Mouse (Mus musculus): ENCODE data around the gene Gm17482. TPM values are rescaled to one million over a fixed set of nuclear protein-coding genes. Genes with fewer than 3 reads are reported as not detected.

Gm17482 gene
- polyA plus RNA-seq, 1 experiment from 2014 or later: not detected

DNA sequence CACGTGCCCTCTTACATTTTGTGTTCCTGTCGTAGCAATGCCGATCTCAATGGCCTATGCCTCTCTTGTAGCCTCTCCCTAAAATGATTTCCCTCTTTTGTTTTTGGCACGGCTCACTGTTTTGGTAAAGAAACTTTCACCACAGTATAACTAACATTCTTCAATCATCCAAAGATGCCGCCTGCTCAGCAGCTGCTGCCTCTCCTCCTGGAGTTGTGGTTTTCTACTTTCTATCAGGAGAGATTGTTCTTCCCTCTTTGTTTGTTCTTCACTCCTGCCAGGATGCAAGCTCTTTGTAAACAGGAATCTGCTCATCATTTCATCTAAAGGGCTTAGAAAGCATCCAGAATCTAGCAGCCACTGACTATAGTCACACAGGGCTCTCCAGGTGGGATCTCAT, 39.6 kb downstream of the Gm17482 start:
- H3K4me3 ChIP-seq (ENCODE audit: low read depth, low read length): no peak overlapping the region
- H3K27ac ChIP-seq (ENCODE audit: low read length): no peak overlapping the region
- H3K9ac ChIP-seq (ENCODE audit: low read depth, low read length): no peak overlapping the region
- no peaks in the 10 kb centered on the region for H3K4me1 ChIP-seq (ENCODE audit: control insufficient read depth, low read depth, low read length)
- no peaks in the 10 kb centered on the region for H3K9me3 ChIP-seq (replicated peaks; ENCODE audit: control insufficient read depth, low read length)
- no peak overlapping the region for H3K4me2 ChIP-seq (ENCODE audit: low read depth, low read length)
- H3K36me3 ChIP-seq (ENCODE audit: control insufficient read depth, insufficient read depth): no peaks in the 10 kb centered on the region
- H3K27me3 ChIP-seq (ENCODE audit: control insufficient read depth, insufficient read depth, low read depth, low read length): no peaks in the 10 kb centered on the region
- WGBS (ENCODE audit: insufficient replicate concordance): 58% methylated on average over 5 of the region's 5 CpGs
- ATAC-seq (ENCODE audit: low read depth): no peak

GRCm38 (mm10) chr6:115267916-115268315, 40.8 kb downstream of the Gm17482 start:
- Histone ChIP-seq H3K27me3 (ENCODE audit: control insufficient read depth, insufficient read depth, low read depth, low read length) (no peaks in the 10 kb centered on the region), H3K9me3 (replicated peaks; ENCODE audit: control insufficient read depth, low read length) (no peaks in the 10 kb centered on the region), H3K27ac (ENCODE audit: low read length) (no peak overlapping the region), H3K4me3 (ENCODE audit: low read depth, low read length) (no peak overlapping the region), H3K9ac (ENCODE audit: low read depth, low read length) (no peak overlapping the region), H3K4me1 (ENCODE audit: control insufficient read depth, low read depth, low read length) (no peaks in the 10 kb centered on the region), H3K36me3 (ENCODE audit: control insufficient read depth, insufficient read depth) (no peaks in the 10 kb centered on the region), H3K4me2 (ENCODE audit: low read depth, low read length) (no peak overlapping the region)
- ATAC-seq (ENCODE audit: low read depth): no peak
- 51% methylated on average over 2 of the region's 2 CpGs for WGBS (ENCODE audit: insufficient replicate concordance)

- Histone ChIP-seq H3K9me3 (replicated peaks; ENCODE audit: control insufficient read depth, low read length) (no peaks in the 10 kb centered on the region), H3K36me3 (ENCODE audit: control insufficient read depth, insufficient read depth) (no peaks in the 10 kb centered on the region), H3K27ac (ENCODE audit: low read length) (no peak overlapping the region), H3K4me1 (ENCODE audit: control insufficient read depth, low read depth, low read length) (no peaks in the 10 kb centered on the region), H3K4me2 (ENCODE audit: low read depth, low read length) (no peak overlapping the region), H3K4me3 (ENCODE audit: low read depth, low read length) (no peak overlapping the region), H3K9ac (ENCODE audit: low read depth, low read length) (no peak overlapping the region), H3K27me3 (ENCODE audit: control insufficient read depth, insufficient read depth, low read depth, low read length) (no peaks in the 10 kb centered on the region)
- no peak for ATAC-seq (ENCODE audit: low read depth)
- 73% methylated on average over 10 of the region's 10 CpGs for WGBS (ENCODE audit: insufficient replicate concordance)
These were observed 41.6 kb downstream of the Gm17482 start for GRCm38 (mm10) chr6:115268551-115269385.

DNA sequence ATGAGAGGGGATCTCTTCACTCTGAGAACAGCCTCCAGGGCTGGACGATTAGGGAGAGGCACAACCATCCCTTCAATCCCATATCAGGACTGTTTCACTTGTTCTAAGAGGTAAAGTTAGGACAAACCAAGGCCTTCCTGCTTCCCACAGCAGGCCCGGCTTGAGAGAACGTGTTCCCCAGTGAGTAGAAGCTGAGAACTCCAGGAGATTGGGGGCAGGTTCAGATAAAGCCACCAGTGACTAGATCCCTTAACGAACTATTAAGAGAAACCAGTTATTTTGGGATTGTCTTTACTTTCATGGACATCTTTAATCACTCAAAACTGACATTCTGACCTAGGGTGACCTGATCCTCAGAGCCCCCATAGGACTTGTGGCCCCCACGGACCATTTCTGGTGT, 42.4 kb downstream of the Gm17482 start:
- WGBS (ENCODE audit: insufficient replicate concordance): 46% methylated on average over 5 of the region's 5 CpGs
- Histone ChIP-seq H3K9me3 (replicated peaks; ENCODE audit: control insufficient read depth, low read length) (no peaks in the 10 kb centered on the region), H3K36me3 (ENCODE audit: control insufficient read depth, insufficient read depth) (no peaks in the 10 kb centered on the region), H3K27me3 (ENCODE audit: control insufficient read depth, insufficient read depth, low read depth, low read length) (no peaks in the 10 kb centered on the region), H3K4me3 (ENCODE audit: low read depth, low read length) (no peak overlapping the region), H3K9ac (ENCODE audit: low read depth, low read length) (no peak overlapping the region), H3K4me1 (ENCODE audit: control insufficient read depth, low read depth, low read length) (no peaks in the 10 kb centered on the region), H3K4me2 (ENCODE audit: low read depth, low read length) (no peak overlapping the region), H3K27ac (ENCODE audit: low read length) (no peak overlapping the region)
- ATAC-seq (ENCODE audit: low read depth): no peak

DNA sequence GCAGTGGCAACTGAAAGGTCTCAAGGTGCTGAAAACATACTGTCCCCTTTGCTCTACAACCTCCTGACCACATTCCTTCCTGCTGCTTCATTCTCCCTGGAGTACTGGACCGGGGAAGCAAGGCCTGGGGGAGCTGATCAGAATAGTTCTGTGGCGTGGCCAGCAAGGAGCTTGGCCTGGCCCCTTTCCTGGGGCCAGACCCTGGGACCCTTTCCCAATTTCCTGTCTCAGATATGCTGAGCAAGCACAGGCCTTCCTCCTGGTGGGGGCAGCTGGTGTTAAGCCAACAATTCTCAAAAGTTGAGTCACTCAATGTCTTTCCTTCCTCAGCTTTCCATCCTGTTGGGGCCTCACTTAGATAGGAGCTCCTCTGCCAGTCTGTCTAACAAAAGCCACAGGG, 42.9 kb downstream of the Gm17482 start:
- no peak overlapping the region for H3K4me2 ChIP-seq (ENCODE audit: low read depth, low read length)
- no peaks in the 10 kb centered on the region for H3K27me3 ChIP-seq (ENCODE audit: control insufficient read depth, insufficient read depth, low read depth, low read length)
- no peaks in the 10 kb centered on the region for H3K36me3 ChIP-seq (ENCODE audit: control insufficient read depth, insufficient read depth)
- no peak overlapping the region for H3K4me3 ChIP-seq (ENCODE audit: low read depth, low read length)
- 20% methylated on average over 2 of the region's 2 CpGs for WGBS (ENCODE audit: insufficient replicate concordance)
- H3K9ac ChIP-seq (ENCODE audit: low read depth, low read length): no peak overlapping the region
- no peak overlapping the region for H3K27ac ChIP-seq (ENCODE audit: low read length)
- no peaks in the 10 kb centered on the region for H3K4me1 ChIP-seq (ENCODE audit: control insufficient read depth, low read depth, low read length)
- 0 out of 2 replicates have a peak, but pooled peaks have one; percentile 21 for ATAC-seq (ENCODE audit: low read depth)
- H3K9me3 ChIP-seq (replicated peaks; ENCODE audit: control insufficient read depth, low read length): no peaks in the 10 kb centered on the region

GRCm38 (mm10) chr6:115271326-115271725, 44.2 kb downstream of the Gm17482 start:
- 45% methylated on average over 3 of the region's 3 CpGs for WGBS (ENCODE audit: insufficient replicate concordance)
- Histone ChIP-seq H3K36me3 (ENCODE audit: control insufficient read depth, insufficient read depth) (no peaks in the 10 kb centered on the region), H3K4me3 (ENCODE audit: low read depth, low read length) (no peak overlapping the region), H3K4me1 (ENCODE audit: control insufficient read depth, low read depth, low read length) (no peaks in the 10 kb centered on the region), H3K27ac (ENCODE audit: low read length) (no peak overlapping the region), H3K9me3 (replicated peaks; ENCODE audit: control insufficient read depth, low read length) (no peaks in the 10 kb centered on the region), H3K9ac (ENCODE audit: low read depth, low read length) (no peak overlapping the region), H3K4me2 (ENCODE audit: low read depth, low read length) (no peak overlapping the region), H3K27me3 (ENCODE audit: control insufficient read depth, insufficient read depth, low read depth, low read length) (no peaks in the 10 kb centered on the region)
- ATAC-seq (ENCODE audit: low read depth): no peak

GRCm38 (mm10) chr6:115271866-115272271, 44.7 kb downstream of the Gm17482 start:
- H3K4me2 ChIP-seq (ENCODE audit: low read depth, low read length): no peak overlapping the region
- no peak overlapping the region for H3K27ac ChIP-seq (ENCODE audit: low read length)
- H3K9ac ChIP-seq (ENCODE audit: low read depth, low read length): no peak overlapping the region
- H3K4me1 ChIP-seq (ENCODE audit: control insufficient read depth, low read depth, low read length): no peaks in the 10 kb centered on the region
- no peaks in the 10 kb centered on the region for H3K27me3 ChIP-seq (ENCODE audit: control insufficient read depth, insufficient read depth, low read depth, low read length)
- WGBS (ENCODE audit: insufficient replicate concordance): 28% methylated on average over 4 of the region's 4 CpGs
- H3K36me3 ChIP-seq (ENCODE audit: control insufficient read depth, insufficient read depth): no peaks in the 10 kb centered on the region
- H3K9me3 ChIP-seq (replicated peaks; ENCODE audit: control insufficient read depth, low read length): no peaks in the 10 kb centered on the region
- no peak overlapping the region for H3K4me3 ChIP-seq (ENCODE audit: low read depth, low read length)
- ATAC-seq (ENCODE audit: low read depth): no peak

DNA sequence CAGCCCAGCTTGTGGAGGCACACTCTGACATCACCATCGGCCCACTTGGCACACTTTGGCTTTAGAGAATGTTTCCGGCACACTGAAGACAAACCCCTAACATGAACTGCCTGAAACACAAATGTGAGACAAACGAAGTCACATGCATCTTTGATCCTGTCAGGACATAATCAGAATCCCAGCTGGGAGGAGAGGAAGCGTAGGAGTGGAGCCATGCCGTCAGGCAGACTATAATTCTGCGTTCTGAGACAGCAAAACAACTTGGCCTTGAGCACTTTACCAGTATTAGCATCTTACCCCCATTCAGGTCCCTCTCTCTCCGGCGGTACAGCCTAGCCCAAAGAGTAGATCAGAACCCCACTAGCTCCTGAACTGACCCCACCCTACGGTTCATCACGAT, 46.2 kb downstream of the Gm17482 start:
- Histone ChIP-seq H3K4me3 (ENCODE audit: low read depth, low read length) (no peak overlapping the region), H3K27ac (ENCODE audit: low read length) (no peak overlapping the region), H3K36me3 (ENCODE audit: control insufficient read depth, insufficient read depth) (no peaks in the 10 kb centered on the region), H3K9me3 (replicated peaks; ENCODE audit: control insufficient read depth, low read length) (no peaks in the 10 kb centered on the region), H3K4me1 (ENCODE audit: control insufficient read depth, low read depth, low read length) (no peaks in the 10 kb centered on the region), H3K9ac (ENCODE audit: low read depth, low read length) (no peak overlapping the region), H3K4me2 (ENCODE audit: low read depth, low read length) (no peak overlapping the region), H3K27me3 (ENCODE audit: control insufficient read depth, insufficient read depth, low read depth, low read length) (no peaks in the 10 kb centered on the region)
- WGBS (ENCODE audit: insufficient replicate concordance): 72% methylated on average over 10 of the region's 10 CpGs
- ATAC-seq (ENCODE audit: low read depth): no peak

- H3K36me3 ChIP-seq (ENCODE audit: control insufficient read depth, insufficient read depth): no peaks in the 10 kb centered on the region
- H3K4me3 ChIP-seq (ENCODE audit: low read depth, low read length): no peak overlapping the region
- 56% methylated on average over 9 of the region's 9 CpGs for WGBS (ENCODE audit: insufficient replicate concordance)
These were observed 47.6 kb downstream of the Gm17482 start for GRCm38 (mm10) chr6:115274705-115275104.

More at GRCm38 (mm10) chr6:115274705-115275104, 47.6 kb downstream of the Gm17482 start:
- no peak overlapping the region for H3K27ac ChIP-seq (ENCODE audit: low read length)
- H3K27me3 ChIP-seq (ENCODE audit: control insufficient read depth, insufficient read depth, low read depth, low read length): no peaks in the 10 kb centered on the region
- H3K9me3 ChIP-seq (replicated peaks; ENCODE audit: control insufficient read depth, low read length): no peaks in the 10 kb centered on the region
- no peak overlapping the region for H3K4me2 ChIP-seq (ENCODE audit: low read depth, low read length)
- no peak for ATAC-seq (ENCODE audit: low read depth)
- no peak overlapping the region for H3K9ac ChIP-seq (ENCODE audit: low read depth, low read length)
- no peaks in the 10 kb centered on the region for H3K4me1 ChIP-seq (ENCODE audit: control insufficient read depth, low read depth, low read length)
